Mouse (Mus musculus) heart, adult 2 months (tissue): ENCODE data around the gene Cd63. TPM values are rescaled to one million over a fixed set of nuclear protein-coding genes. Genes with fewer than 3 reads are reported as not detected.

Experiments used
- DNase-seq, 2 experiments: peaks; one replicate each; pipeline ENCODE4 v3.0.0; 2021
- H3K27ac ChIP-seq: fragments of 200-600 bp; 2 replicates; pipeline ENCODE4 v1.8.1; 2022
- H3K27me3 ChIP-seq: fragments of 200-500 bp; 2 replicates; pipeline ENCODE4 v1.6.1; 2012; ENCODE audit warnings: mild to moderate bottlenecking, low read length, inconsistent platforms, mixed read lengths; ENCODE audit not compliant: control insufficient read depth, insufficient read depth
- H3K36me3 ChIP-seq: fragments of 200-500 bp; 2 replicates; pipeline ENCODE4 v1.6.1; 2012; ENCODE audit warnings: low read length, inconsistent platforms; ENCODE audit not compliant: control insufficient read depth, insufficient read depth
- H3K4me1 ChIP-seq: fragments of 200-500 bp; 2 replicates; pipeline ENCODE4 v1.6.1; 2011; ENCODE audit warnings: low read length; ENCODE audit not compliant: control insufficient read depth, insufficient read depth
- H3K4me3 ChIP-seq: fragments of 200-600 bp; 2 replicates; pipeline ENCODE4 v1.8.1; 2022
- H3K79me2 ChIP-seq: fragments of 200-500 bp; replicated peaks from 2 replicates; pipeline ENCODE4 v1.6.1; 2012; ENCODE audit warnings: mild to moderate bottlenecking, inconsistent platforms, low read length, moderate library complexity, mixed read lengths; ENCODE audit not compliant: control insufficient read depth, insufficient read depth
- H3K9ac ChIP-seq: fragments of 200-500 bp; 2 replicates; pipeline ENCODE4 v1.6.1; 2012; ENCODE audit warnings: low read depth, mild to moderate bottlenecking, control low read depth, inconsistent platforms, low read length, mixed read lengths
- CTCF ChIP-seq: fragments of 200-600 bp; IDR thresholded peaks from 2 replicates; pipeline ENCODE4 v1.8.1; 2022; ENCODE audit warnings: antibody characterized with exemption, mild to moderate bottlenecking, moderate library complexity
- EP300 ChIP-seq: fragments of 200-500 bp; IDR thresholded peaks from 2 replicates; pipeline ENCODE4 v1.6.1; 2011; ENCODE audit warnings: low read depth, low read length, control low read depth; ENCODE audit not compliant: insufficient read depth
- POLR2A ChIP-seq: fragments of 200-500 bp; IDR thresholded peaks from 2 replicates; pipeline ENCODE4 v1.6.1; 2011; ENCODE audit warnings: mild to moderate bottlenecking, low read depth, low read length, control low read depth; ENCODE audit not compliant: insufficient read depth
- WGBS: fragments of 180-500 bp; shearing (Covaris S2); methylation state at CpG from one replicate; pipeline ENCODE4 v1.1.7; 2018; 5-methylcytosine and 5-hydroxymethylcytosine counted together
- intact Hi-C: fragments of 180-260 bp; cut with DNase I; formaldehyde crosslinking; loops from one replicate; pipeline ENCODE4 v1.15.1; 2025
- polyA plus RNA-seq: library from polyadenylated mRNA; depleted of rRNA; stranded (reverse); fragments of >200 nt; gene quantifications from 2 replicates; pipeline ENCODE4 v1.2.3, GENCODE M21; 2012
- total RNA-seq, 2 experiments: library from RNA; stranded (reverse); gene quantifications; 2 replicates each; pipeline ENCODE4 v1.2.3; 2021

The Cd63 gene
- total and polyA plus RNA-seq, 3 experiments = 83.2 to 156 (median 132) TPM

- intact Hi-C loops = no loop called here
- no peak overlapping the region for H3K4me3 ChIP-seq
Measured at GRCm38 (mm10) chr10:128928356-128928755, 27.6 kb downstream of the Cd63 start.

GRCm38 (mm10) chr10:128929638-128930378 lies 29.0 kb downstream of the Cd63 start:
- Histone ChIP-seq H3K79me2 (no peaks in the 10 kb centered on the region), H3K9ac (no peak overlapping the region), H3K36me3 (no peaks in the 10 kb centered on the region), H3K27ac (peak overlapping the region; percentile 27), H3K4me3 (no peak overlapping the region), H3K4me1 (peaks cover 9% of the 10 kb centered on the region), H3K27me3 (no peaks in the 10 kb centered on the region)
- no peak for DNase-seq
- intact Hi-C loops = no loop called here
- 51% methylated on average over 7 of the region's 7 CpGs for WGBS
- no peak for TF ChIP-seq EP300
- TF ChIP-seq CTCF = no peak
- no peak for TF ChIP-seq POLR2A

More at GRCm38 (mm10) chr10:128928356-128928755, 27.6 kb downstream of the Cd63 start:
- Histone ChIP-seq H3K27me3 (no peaks in the 10 kb centered on the region), H3K9ac (no peak overlapping the region), H3K36me3 (no peaks in the 10 kb centered on the region), H3K27ac (peak overlapping the region; percentile 23; the same call in 1 of the 2 replicates), H3K4me1 (peaks cover 12% of the 10 kb centered on the region), H3K79me2 (no peaks in the 10 kb centered on the region)
- DNase-seq = no peak
- 37% methylated on average over 4 of the region's 4 CpGs for WGBS
- no peak for TF ChIP-seq CTCF
- TF ChIP-seq EP300 = no peak
- no peak for TF ChIP-seq POLR2A

GRCm38 (mm10) chr10:128931441-128931840 lies 30.7 kb downstream of the Cd63 start:
- intact Hi-C loops = no loop called here
- Histone ChIP-seq H3K27ac (peak overlapping the region; percentile 89), H3K36me3 (no peaks in the 10 kb centered on the region), H3K9ac (no peak overlapping the region), H3K79me2 (no peaks in the 10 kb centered on the region), H3K27me3 (no peaks in the 10 kb centered on the region), H3K4me3 (no peak overlapping the region), H3K4me1 (peaks cover 10% of the 10 kb centered on the region)
- TF ChIP-seq CTCF = no peak
- 0 out of 2 replicates have a peak, but pooled peaks have one; percentile 11 for TF ChIP-seq POLR2A
- 34% methylated on average over 2 of the region's 2 CpGs for WGBS
- DNase-seq = peak; percentile 36 to 55

GRCm38 (mm10) chr10:128933574-128933973 lies 32.8 kb downstream of the Cd63 start, which contains the start of gene Itga7:
Itga7 (plus strand) TSS chr10:128933818.
- Histone ChIP-seq H3K27me3 (no peaks in the 10 kb centered on the region), H3K36me3 (no peaks in the 10 kb centered on the region), H3K4me3 (peak within 1 kb of the TSS; percentile 62), H3K9ac (peak within 1 kb of the TSS; percentile 68), H3K27ac (peak within 1 kb of the TSS; percentile 89), H3K4me1 (peaks cover 8% of the 10 kb centered on the region), H3K79me2 (no peaks in the 10 kb centered on the region)
- 2% methylated on average over 26 of the region's 26 CpGs for WGBS
- peak; percentile 68 to 70 for DNase-seq
- intact Hi-C loops = no loop called here
- TF ChIP-seq POLR2A = peak; percentile 76
- no peak for TF ChIP-seq CTCF

GRCm38 (mm10) chr10:128933976-128934721 lies 33.4 kb downstream of the Cd63 start:
- DNase-seq = peak in 1 of 2 experiments; percentile 32

More at GRCm38 (mm10) chr10:128933976-128934721, 33.4 kb downstream of the Cd63 start:
- peaks cover 8% of the 10 kb centered on the region for H3K4me1 ChIP-seq
- intact Hi-C loops = no loop called here
- H3K79me2 ChIP-seq = no peaks in the 10 kb centered on the region
- WGBS = 3% methylated on average over 21 of the region's 21 CpGs
- peak overlapping the region; percentile 62 for H3K4me3 ChIP-seq
- no peaks in the 10 kb centered on the region for H3K36me3 ChIP-seq
- peak overlapping the region; percentile 83 for H3K27ac ChIP-seq
- no peak for TF ChIP-seq EP300
- no peak for TF ChIP-seq CTCF
- TF ChIP-seq POLR2A = no peak
- peak overlapping the region; percentile 19 for H3K9ac ChIP-seq
- no peaks in the 10 kb centered on the region for H3K27me3 ChIP-seq
